Comparison of ENCODE assay signal across 8 mouse cellular contexts in genomic region chr1:180249666-180250440, GRCm38 (mm10). TPM values are rescaled to one million over a fixed set of nuclear protein-coding genes. Genes with fewer than 3 reads are reported as not detected.
DNase-seq lines count a peak whose midpoint lies in the region; ATAC-seq and TF ChIP-seq lines count a peak whose summit lies in the region.

No protein-coding gene starts in this region.

- no peak overlapping the region; the same call in 1 of the 2 replicates for H3K27ac ChIP-seq in embryonic facial prominence, embryonic 13.5 days
- peak overlapping the region; percentile 11; the same call in 1 of the 2 replicates for H3K27ac ChIP-seq in kidney, adult 2 months (ENCODE audit: insufficient read depth, low read depth, low read length)
- no peak overlapping the region for H3K27ac ChIP-seq in limb, embryonic 15.5 days
- no peak overlapping the region for H3K27ac ChIP-seq in midbrain, postnatal 0 days (ENCODE audit: low read depth, low read length)

- peak; percentile 84 for DNase-seq in urinary bladder, postnatal 14 days (ENCODE audit: low spot score)
- no peak for DNase-seq in urinary bladder, postnatal 10 days (ENCODE audit: low spot score)
- DNase-seq in heart, adult 9 months (ENCODE audit: low spot score in 2 of 2) = peak; percentile 84 to 87
- DNase-seq in kidney, adult 2 months = peak; percentile 79
- peak; percentile 69 for DNase-seq in midbrain, postnatal 0 days (ENCODE audit: low spot score)
- peak; percentile 52 to 80 for DNase-seq in urinary bladder, postnatal 36 days (ENCODE audit: low spot score in 2 of 2)

- 0 out of 2 replicates have a peak overlapping the region, but pooled peaks have one; percentile 32 for H3K9ac ChIP-seq in embryonic facial prominence, embryonic 13.5 days
- H3K9ac ChIP-seq in limb, embryonic 15.5 days = no peak overlapping the region
- H3K9ac ChIP-seq in midbrain, postnatal 0 days (replicated peaks; ENCODE audit: low read length, poor library complexity, severe bottlenecking) = 0 out of 2 replicates have a peak overlapping the region, but pooled peaks have one; percentile 5

- peak overlapping the region; percentile 51 for H3K4me2 ChIP-seq in embryonic facial prominence, embryonic 13.5 days
- 0 out of 2 replicates have a peak overlapping the region, but pooled peaks have one; percentile 3 for H3K4me2 ChIP-seq in limb, embryonic 15.5 days
- peak overlapping the region; percentile 18 for H3K4me2 ChIP-seq in midbrain, postnatal 0 days (ENCODE audit: low read depth, low read length, poor library complexity, severe bottlenecking)

- H3K4me3 ChIP-seq in embryonic facial prominence, embryonic 13.5 days = peak overlapping the region; percentile 13
- H3K4me3 ChIP-seq in kidney, adult 2 months (ENCODE audit: insufficient read depth, low read depth, low read length) = no peak overlapping the region
- H3K4me3 ChIP-seq in limb, embryonic 15.5 days = no peak overlapping the region
- no peak overlapping the region for H3K4me3 ChIP-seq in midbrain, postnatal 0 days (ENCODE audit: low read depth, low read length)

- TF ChIP-seq CTCF in kidney, adult 2 months (conservative IDR thresholded peaks at IDR 0.05; ENCODE audit: insufficient read depth, insufficient read length, low read depth, low read length) = no peak
- TF ChIP-seq CTCF in midbrain, postnatal 0 days (IDR thresholded peaks at IDR 0.05) = peak; percentile 25

- H3K9me3 ChIP-seq in embryonic facial prominence, embryonic 13.5 days = no peaks in the 10 kb centered on the region
- H3K9me3 ChIP-seq in limb, embryonic 15.5 days = no peaks in the 10 kb centered on the region
- H3K9me3 ChIP-seq in midbrain, postnatal 0 days (ENCODE audit: low read length) = no peaks in the 10 kb centered on the region

- no peak for TF ChIP-seq POLR2A in kidney, adult 2 months (IDR thresholded peaks at IDR 0.05; ENCODE audit: low read depth, low read length)

- H3K4me1 ChIP-seq in embryonic facial prominence, embryonic 13.5 days = peaks cover 15% of the 10 kb centered on the region
- peaks cover 1% of the 10 kb centered on the region; the same call in 1 of the 2 replicates for H3K4me1 ChIP-seq in kidney, adult 2 months (ENCODE audit: control insufficient read depth, insufficient read depth, low read length)
- H3K4me1 ChIP-seq in limb, embryonic 15.5 days = peaks cover 11% of the 10 kb centered on the region
- peaks cover 3% of the 10 kb centered on the region; the same call in 1 of the 2 replicates for H3K4me1 ChIP-seq in midbrain, postnatal 0 days (ENCODE audit: insufficient read depth, low read length)

- WGBS in embryonic facial prominence, embryonic 13.5 days = 13% methylated on average over 20 of the region's 20 CpGs
- 27% methylated on average over 20 of the region's 20 CpGs for WGBS in kidney, adult 2 months
- 16% methylated on average over 20 of the region's 20 CpGs for WGBS in limb, embryonic 15.5 days
- 18% methylated on average over 20 of the region's 20 CpGs for WGBS in midbrain, postnatal 0 days

- peaks cover 4% of the 10 kb centered on the region; the same call in 1 of the 2 replicates for H3K27me3 ChIP-seq in embryonic facial prominence, embryonic 13.5 days
- no peaks in the 10 kb centered on the region for H3K27me3 ChIP-seq in kidney, adult 2 months (replicated peaks; ENCODE audit: control insufficient read depth, insufficient read depth, low read length)
- H3K27me3 ChIP-seq in limb, embryonic 15.5 days = 0 out of 2 replicates have a peak, but pooled peaks cover 4% of the 10 kb centered on the region
- no peaks in the 10 kb centered on the region for H3K27me3 ChIP-seq in midbrain, postnatal 0 days (ENCODE audit: insufficient read depth, low read length)

- no peaks in the 10 kb centered on the region for H3K36me3 ChIP-seq in embryonic facial prominence, embryonic 13.5 days
- H3K36me3 ChIP-seq in kidney, adult 2 months (ENCODE audit: control insufficient read depth, insufficient read depth, low read length) = no peaks in the 10 kb centered on the region
- H3K36me3 ChIP-seq in limb, embryonic 15.5 days = no peaks in the 10 kb centered on the region
- no peaks in the 10 kb centered on the region for H3K36me3 ChIP-seq in midbrain, postnatal 0 days (ENCODE audit: insufficient read depth, low read length)

- no peak for ATAC-seq in embryonic facial prominence, embryonic 13.5 days (ENCODE audit: insufficient number of reproducible peaks, insufficient read depth, low FRiP score, low TSS enrichment, low read depth)
- no peak for ATAC-seq in limb, embryonic 15.5 days (ENCODE audit: insufficient number of reproducible peaks, low FRiP score, low TSS enrichment, low read depth)
- ATAC-seq in midbrain, postnatal 0 days (ENCODE audit: low FRiP score) = peak; percentile 36; the same call in 1 of the 2 replicates

RNA-seq across cellular contexts. Expression of gene Psen2, which starts 13.4 kb away (rescaled TPM):
- polyA plus RNA-seq in embryonic facial prominence, embryonic 13.5 days (2015; fragmentation: Nextera tagmentation; extraction: Ambion mirVana) = 9.4 and 11.3 TPM in 2 replicates
- polyA plus RNA-seq in kidney, adult 2 months (2012; rRNA removed) = 41.3 and 44.6 TPM in 2 replicates
- 18.1 and 21.8 TPM in 2 replicates for polyA plus RNA-seq in limb, embryonic 15.5 days (2015; fragmentation: Nextera tagmentation; extraction: Ambion mirVana)
- 30.6 and 32.1 TPM in 2 replicates for total RNA-seq in midbrain, postnatal 0 days (2014; rRNA removed)
- polyA plus RNA-seq in midbrain, postnatal 0 days (2015; fragmentation: Nextera tagmentation; extraction: Ambion mirVana) = 22.0 and 24.5 TPM in 2 replicates

RNA-seq across cellular contexts. Expression of gene Coq8a, which starts 50.5 kb away (rescaled TPM):
- polyA plus RNA-seq in embryonic facial prominence, embryonic 13.5 days (2015; fragmentation: Nextera tagmentation; extraction: Ambion mirVana) = 4.1 and 5.3 TPM in 2 replicates
- 157 and 179 TPM in 2 replicates for polyA plus RNA-seq in kidney, adult 2 months (2012; rRNA removed)
- 9.6 and 19.1 TPM in 2 replicates for polyA plus RNA-seq in limb, embryonic 15.5 days (2015; fragmentation: Nextera tagmentation; extraction: Ambion mirVana)
- total RNA-seq in midbrain, postnatal 0 days (2014; rRNA removed) = 2.1 and 7.2 TPM in 2 replicates
- 6.8 and 8.3 TPM in 2 replicates for polyA plus RNA-seq in midbrain, postnatal 0 days (2015; fragmentation: Nextera tagmentation; extraction: Ambion mirVana)
